Mouse (Mus musculus): ENCODE measurements around the gene Rpl9-ps6.

DNA sequence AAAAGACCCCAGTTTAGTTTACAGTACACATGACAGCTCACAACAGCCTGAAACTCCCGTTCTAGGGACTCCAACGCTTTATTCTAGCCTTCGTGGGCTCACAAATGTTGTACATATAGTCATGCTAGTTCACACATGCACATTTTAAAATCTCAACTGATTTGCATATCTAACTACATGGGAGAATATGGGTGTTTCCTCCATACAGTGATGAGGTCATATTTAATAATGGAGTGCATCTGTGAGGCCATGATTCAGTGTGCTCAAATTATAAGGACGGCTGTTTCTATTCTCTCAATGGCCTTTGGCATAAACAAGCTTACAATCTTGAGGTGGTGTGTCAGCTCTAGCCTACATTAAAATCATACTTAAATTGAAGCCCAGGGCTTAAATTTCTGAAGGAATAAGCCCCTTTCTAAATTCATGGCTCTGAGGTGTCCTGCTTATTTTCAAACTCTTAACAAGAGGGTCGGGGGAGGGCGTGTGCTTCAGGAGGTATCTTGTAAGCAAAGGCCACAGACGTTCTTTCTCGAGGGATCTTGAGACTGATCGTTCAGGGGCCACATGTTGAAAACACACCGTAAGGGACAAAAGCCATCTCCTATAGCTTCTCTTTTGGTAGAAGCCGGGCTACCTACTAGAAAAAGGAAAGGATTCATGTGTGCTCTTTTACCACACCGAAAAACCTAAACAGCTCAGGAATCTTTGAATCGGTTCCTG is 18.7 kb upstream of the Rpl9-ps6 start:
- TF ChIP-seq GATA1 (IDR thresholded peaks at IDR 0.05; ENCODE audit: low read length) (no peak), TAL1 (IDR thresholded peaks at IDR 0.05; ENCODE audit: low read length) (no peak)

Data from erythroblast, embryonic 14.5 days (primary cell).